Mouse (Mus musculus) cerebral cortex, adult 2 months (tissue): ENCODE data around the gene Kif6.

Experiments
- WGBS: fragments of 180-500 bp; shearing (Covaris S2); methylation state at CpG from one replicate; pipeline ENCODE4 v1.1.7; 2018; 5-methylcytosine and 5-hydroxymethylcytosine counted together

The Kif6 gene

DNA sequence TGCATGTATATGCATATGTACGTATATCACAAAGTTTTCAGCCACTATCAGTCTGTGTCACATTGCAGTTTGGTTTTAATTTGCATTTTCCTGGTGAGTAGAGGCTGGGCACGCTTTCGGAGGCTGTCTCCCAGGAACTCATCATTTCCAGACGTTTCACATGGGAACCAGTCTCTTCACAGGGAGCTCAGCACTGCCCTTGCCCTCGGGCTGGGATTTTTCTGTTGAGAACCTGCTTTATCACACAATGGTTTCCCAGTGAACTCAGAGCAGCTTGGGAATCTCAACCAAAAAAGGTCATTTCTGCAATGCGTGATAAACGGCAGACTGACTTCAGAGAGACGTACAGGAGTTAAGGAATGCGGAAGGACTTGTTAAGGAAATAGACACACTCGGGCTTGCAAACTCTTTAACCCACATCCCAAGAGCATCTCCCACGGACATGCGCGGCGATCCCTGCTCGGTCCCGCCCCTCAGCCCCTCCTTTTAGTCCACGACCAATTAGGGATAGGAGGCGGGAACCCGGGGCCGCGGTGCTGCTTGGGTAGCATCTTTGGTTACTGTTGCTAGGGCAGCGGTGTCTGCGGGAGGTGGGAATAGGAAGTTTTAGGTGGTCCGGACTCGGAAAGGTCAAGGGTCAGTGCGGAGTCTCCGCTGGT lies at the start of gene Kif6:
TSS of gene Kif6 (plus strand) at position 560 of the 659 bp plus-strand sequence.
- WGBS = under 1% methylated on average over 27 of the region's 27 CpGs

DNA sequence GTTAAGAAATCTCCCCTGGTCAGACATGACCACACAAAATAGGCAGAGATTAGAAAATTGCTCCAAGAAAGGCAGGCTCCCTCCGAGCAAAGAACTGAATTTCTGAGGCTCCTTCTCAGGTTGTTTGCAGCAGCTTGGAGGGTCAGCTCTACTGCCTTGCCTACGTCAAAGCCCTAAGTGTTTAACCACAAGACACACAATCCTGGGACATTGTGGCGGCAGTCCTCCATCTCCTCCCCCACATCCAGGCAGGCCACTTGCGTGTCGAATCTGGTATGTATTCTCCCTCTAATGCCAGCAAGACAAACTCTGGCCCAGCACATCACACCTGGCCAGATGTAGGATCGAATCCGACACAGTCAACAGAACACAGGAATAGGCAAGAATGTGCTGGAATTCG lies 46.2 kb upstream of the Kif6 start:
- WGBS = 93% methylated on average over 8 of the region's 8 CpGs

GRCm38 (mm10) chr17:49577321-49577720 lies 37.6 kb upstream of the Kif6 start:
- 95% methylated on average over 3 of the region's 3 CpGs for WGBS

DNA sequence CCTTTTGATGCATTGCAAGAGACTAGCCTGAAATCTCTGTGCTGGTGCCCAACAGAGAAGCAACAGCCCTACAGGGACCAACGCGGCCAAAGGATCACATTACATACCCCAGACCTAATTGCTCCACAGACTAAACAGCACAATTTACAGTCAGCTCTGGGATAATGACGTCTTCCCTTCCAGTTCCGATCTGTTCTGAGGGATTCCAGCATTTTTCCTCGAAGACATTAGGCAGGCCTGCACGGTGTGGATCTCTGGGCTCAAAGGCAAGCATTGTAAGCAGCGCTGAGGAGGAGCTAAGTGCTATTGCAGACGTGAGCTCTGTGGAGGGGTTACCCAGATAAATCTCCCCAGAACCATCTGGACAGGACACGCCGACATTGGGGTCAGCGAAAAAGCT lies 32.5 kb upstream of the Kif6 start:
- WGBS = 81% methylated on average over 11 of the region's 11 CpGs

GRCm38 (mm10) chr17:49590051-49590450 lies 24.9 kb upstream of the Kif6 start:
- WGBS = 56% methylated on average over 8 of the region's 8 CpGs

DNA sequence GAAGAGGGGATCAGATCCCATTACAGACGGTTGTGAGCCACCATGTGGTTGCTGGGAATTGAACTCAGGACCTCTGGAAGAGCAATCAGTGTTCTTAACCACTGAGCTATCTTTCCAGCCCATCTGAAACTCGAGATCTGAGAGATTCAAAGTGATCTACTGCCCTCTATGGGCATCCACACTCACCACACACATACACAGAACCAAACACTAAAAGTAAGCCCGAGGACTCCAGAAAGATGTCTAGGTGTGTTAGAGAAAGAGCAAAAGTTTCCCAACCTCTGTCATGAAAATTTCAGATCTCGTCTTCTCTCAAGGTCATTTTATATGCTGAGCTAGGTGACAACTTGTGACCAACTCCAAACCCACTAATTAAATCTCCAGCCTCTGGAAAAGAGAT lies 9.5 kb upstream of the Kif6 start:
- WGBS = 79% methylated on average over 4 of the region's 4 CpGs

- 48% methylated on average over 7 of the region's 7 CpGs for WGBS
Observed at GRCm38 (mm10) chr17:49607351-49608027, 7.4 kb upstream of the Kif6 start.

DNA sequence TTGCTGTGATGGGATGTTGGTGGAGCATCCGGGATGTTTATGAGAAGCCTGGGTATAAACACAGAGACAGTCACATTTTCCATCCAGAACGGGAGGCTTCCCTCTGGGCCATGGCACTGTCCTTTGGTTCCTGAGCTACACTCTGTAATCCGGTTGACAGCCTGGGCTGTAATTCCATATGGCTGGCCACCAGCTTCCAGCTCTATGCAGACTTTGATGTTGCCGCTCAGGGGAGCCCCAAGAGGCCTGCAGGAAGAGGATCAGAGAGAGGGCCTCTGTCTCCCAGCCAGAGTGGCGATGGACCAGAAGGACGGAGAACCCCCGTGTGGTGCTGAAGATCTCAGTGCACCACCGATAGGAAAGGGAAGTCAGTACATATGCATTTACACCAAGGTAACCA lies 4.6 kb upstream of the Kif6 start:
- WGBS = 66% methylated on average over 8 of the region's 8 CpGs

GRCm38 (mm10) chr17:49615241-49615651 lies 310 bp downstream of the Kif6 start:
- 1% methylated on average over 26 of the region's 26 CpGs for WGBS

GRCm38 (mm10) chr17:49624572-49624971 lies 9.6 kb downstream of the Kif6 start:
- 69% methylated on average over 9 of the region's 9 CpGs for WGBS

DNA sequence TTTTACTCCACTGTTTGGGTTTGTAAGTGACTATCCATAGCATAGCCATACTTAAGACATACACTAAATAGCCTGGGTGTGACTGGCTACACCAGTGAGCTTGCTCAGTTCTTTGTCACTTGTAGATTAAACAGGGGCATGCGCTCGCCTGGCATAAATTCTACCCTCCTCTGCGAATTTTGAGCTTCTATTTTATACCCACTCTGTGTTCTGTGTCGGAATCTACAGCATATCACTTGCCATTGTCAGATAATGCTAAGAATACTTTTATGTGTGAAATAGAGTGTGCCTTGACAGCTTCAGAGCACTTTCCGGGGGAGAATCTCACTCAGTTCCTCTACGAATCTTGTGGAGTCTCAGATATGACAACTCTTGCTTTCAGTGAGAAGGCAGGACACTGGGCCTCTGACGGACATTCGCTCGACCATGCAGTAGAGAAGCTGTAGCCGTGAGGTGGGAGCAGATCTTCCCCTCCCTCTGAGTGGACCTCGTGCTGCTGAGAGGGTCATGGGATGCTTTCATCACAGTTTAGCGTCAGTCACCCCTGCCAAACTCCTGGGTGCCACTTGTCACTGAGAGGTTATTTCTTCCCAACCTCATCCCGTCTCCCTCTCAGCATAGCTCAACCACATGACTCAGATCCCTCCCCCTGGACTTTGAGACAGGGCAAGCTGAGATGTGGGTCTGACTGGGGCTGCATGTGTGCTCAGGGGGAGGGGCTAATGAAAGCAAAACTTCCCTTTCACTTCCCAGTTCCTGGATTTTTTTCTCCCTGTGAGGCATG lies 12.3 kb downstream of the Kif6 start:
- 59% methylated on average over 13 of the region's 13 CpGs for WGBS

DNA sequence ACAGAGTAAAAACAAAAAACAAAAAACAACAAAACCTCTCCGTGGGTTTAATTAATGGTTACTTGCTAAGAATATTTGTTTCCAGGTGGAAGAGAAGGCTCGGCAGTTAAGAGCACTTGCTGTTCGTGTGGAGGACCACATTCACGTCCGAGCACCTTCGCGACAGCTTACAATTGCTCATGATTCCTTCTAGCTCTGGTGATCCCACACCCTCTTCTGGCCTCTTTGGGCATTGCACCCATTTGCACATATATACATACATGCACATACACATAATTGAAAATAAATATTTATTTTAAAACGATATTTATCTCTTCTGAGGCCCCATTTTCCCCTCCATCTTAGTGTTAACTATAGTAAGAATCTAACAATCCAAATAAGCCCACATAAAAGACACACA lies 13.9 kb downstream of the Kif6 start:
- WGBS = 94% methylated on average over 8 of the region's 8 CpGs

DNA sequence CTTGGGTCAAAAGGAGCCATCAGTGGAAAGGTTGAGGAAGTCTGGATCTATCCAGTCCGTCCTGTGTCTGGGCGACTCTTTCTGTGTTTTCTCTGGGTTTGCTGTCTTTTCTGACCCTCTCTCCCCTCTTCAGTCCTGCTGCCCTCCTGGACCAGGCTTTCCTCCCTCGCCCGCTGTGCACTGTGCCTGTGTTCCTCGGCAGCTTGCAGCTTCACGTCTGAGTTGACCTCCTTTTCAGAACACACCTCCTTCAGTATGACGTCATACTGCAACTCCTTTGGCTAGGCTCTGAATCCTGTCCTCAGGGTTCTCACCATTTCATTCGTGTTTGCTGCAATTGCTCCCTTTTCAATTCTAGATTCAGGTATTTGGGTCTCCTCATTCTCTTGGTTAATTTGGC lies 18.1 kb downstream of the Kif6 start:
- 54% methylated on average over 8 of the region's 8 CpGs for WGBS

GRCm38 (mm10) chr17:49641903-49642302 lies 27.0 kb downstream of the Kif6 start:
- WGBS = 95% methylated on average over 6 of the region's 6 CpGs

DNA sequence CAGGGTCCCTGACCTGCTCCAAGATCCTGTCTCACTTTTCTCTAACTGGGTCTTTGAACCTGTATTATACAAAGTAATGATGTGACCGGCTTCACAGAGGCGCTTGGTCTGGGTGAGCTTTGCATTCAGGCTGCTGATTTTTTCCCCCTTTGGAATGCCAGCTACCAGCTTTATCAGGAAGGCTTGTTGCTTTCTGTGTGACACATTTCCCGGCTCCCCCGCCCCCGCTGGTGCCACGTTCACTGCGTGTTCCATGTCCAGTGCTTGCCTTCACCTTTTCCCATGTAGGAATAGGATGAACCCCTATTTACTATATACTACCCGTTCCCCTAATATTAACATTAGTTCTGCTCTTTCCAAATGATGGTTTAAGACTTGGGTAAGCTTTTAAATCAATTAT lies 27.4 kb downstream of the Kif6 start:
- WGBS = 96% methylated on average over 8 of the region's 8 CpGs

DNA sequence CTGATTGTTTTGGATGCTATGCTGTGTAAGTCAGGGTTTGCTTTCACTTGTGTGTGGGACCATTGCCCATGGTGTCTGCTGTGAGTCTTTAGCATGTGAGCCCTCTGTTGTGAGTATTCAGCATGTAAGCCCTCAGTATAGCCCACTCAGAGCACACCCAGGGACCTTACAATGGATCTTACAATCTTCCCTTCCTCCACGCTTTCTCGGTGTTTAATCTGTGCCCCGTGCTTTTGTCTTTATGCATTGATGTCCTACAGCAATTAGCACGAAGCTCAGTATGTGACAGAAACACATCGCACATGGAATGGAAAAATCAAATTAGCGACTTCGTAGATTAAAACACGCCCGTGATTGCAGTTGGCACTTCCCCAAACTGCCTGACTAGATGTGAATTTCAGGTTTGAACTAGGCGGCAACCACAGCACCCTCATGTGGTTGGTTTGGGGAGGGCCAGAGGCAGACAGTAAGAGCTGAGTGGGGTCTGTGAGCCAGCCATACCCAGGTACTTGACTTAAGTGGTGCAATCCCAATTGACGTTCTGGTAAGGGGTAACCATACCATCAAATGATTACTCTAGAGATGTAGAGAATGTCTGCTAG lies 28.1 kb downstream of the Kif6 start:
- WGBS = 51% methylated on average over 11 of the region's 11 CpGs

- 97% methylated on average over 5 of the region's 5 CpGs for WGBS
Observed at GRCm38 (mm10) chr17:49646267-49646666, 31.3 kb downstream of the Kif6 start.

DNA sequence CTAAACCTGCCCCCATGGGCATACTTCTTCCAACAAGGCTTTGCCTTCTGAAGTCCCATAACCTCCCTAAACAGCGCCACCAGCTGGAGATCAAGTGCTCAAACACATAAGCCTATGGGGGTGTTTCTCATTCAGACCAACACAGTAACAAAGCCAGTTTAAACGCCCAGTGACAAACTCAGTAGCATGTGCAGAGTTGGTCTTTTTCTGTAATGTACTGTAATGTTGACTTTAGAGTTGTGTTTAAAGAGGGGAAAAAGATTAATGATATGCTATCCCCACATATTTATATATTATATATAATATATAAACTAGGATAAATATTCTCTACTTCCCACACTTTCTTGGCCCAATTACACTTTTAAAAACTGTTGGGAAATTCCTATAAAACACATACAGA lies 34.0 kb downstream of the Kif6 start:
- 79% methylated on average over 2 of the region's 2 CpGs for WGBS

- 89% methylated on average over 7 of the region's 7 CpGs for WGBS
Observed at GRCm38 (mm10) chr17:49649394-49649793, 34.5 kb downstream of the Kif6 start.

- 83% methylated on average over 4 of the region's 4 CpGs for WGBS
Observed at GRCm38 (mm10) chr17:49650366-49650765, 35.4 kb downstream of the Kif6 start.

DNA sequence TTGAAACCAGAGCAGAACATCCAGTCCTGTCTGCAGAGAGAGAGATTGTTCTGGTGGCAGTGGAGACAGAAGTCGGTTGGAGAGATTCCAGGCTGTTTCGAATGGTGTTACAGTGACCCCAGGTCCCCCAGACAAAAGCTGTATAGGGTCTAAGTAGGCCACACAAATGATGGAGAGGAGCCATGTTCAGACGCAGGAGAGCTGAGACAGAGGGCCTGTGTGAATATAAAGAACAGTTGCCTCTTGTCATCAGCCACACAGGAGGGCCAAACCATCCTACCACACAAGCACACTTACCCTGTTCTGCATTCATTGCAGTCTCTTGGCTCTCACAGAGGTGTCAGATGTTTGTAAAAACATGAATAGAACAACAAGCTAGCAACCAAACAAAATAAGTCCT lies 37.4 kb downstream of the Kif6 start:
- WGBS = 55% methylated on average over 3 of the region's 3 CpGs

DNA sequence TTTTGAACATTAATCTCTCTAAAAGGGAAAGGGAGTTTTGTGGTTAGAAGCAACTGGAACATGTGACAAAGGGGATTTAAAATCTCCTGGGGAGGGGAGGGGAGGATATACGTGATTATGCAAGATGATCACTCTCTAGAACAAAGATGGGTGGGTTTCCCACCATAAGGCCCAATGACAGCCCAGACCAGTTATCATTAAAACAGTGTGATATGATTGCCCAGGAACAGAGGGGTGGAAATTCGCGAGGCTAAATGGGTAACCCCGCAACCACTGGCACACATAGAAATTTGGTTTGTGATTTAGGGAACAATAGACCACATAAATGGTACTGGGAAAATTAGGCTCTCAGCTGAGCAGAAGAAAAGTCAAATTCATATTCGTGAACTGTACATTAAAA lies 37.9 kb downstream of the Kif6 start:
- WGBS = 74% methylated on average over 5 of the region's 5 CpGs
